Mouse (Mus musculus) cerebellum, adult 2 months (tissue): ENCODE results near the gene Polr3a.

Experiments used
- CTCF ChIP-seq: fragments of 200-500 bp; IDR thresholded peaks from 2 replicates; pipeline ENCODE4 v1.5.1; 2011; ENCODE audit warnings: low read depth, mild to moderate bottlenecking, control low read depth, low read length, moderate library complexity, borderline replicate concordance; ENCODE audit not compliant: insufficient read depth
- POLR2A ChIP-seq: fragments of 200-500 bp; IDR thresholded peaks from 2 replicates; pipeline ENCODE4 v1.6.1; 2011; ENCODE audit warnings: low read length, control low read depth, borderline replicate concordance; ENCODE audit not compliant: insufficient read depth

DNA sequence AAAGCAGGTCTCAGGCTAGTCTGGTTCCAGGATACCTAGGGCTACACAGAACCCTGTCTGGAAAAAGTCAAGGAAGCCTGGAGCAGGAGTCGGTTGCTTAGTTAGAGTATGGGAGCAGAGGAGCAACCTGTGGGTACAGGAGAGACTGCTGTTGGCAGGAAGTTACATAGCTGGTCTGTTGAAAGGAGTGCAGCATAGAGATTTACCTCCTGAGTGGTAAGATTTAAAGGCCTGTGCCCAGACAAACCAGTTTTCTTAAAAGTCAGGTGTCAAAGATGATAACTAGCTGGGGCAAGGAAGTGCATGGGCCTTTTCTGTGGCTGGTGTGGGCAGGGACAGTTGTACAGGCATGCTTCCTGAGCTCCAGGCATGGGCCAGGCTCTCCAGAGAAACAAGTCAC lies 10.6 kb upstream of the Polr3a start:
- TF ChIP-seq POLR2A: no peak
- no peak for TF ChIP-seq CTCF
